Comparison of ENCODE assay signal across 9 mouse cellular contexts in the genomic region with DNA sequence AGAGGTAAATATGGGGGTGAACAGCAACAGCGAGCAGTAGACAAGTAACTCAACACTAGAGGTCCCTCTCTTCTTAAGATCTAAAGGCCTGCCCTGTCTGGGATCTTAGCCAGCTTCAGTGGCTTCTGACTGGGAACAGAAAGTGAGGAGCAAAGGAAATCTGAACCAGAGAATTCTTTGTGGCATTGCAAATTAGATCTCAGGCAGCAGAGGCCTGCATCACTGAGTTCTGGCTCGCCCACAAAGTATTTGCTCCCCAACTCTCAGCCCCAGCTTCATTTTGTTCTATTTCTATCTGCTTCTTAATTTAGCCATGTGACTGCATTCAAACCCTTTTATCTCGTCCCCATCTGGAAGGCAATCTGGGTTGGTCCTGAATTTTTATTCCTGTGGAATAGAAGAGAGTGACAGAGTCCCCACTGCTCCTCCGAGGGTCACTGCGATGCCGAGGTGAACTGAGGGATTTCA.
A peak's percentile ranks its signal among the peaks of the same experiment; 100 is the strongest.
DNase-seq lines count a peak whose midpoint lies in the region; ATAC-seq lines count a peak whose summit lies in the region.
"Had no signal": no experiment of that assay in that cellular context is flagged by ENCODE, and none has a peak within 500 bp of the region (broad histone marks: within the 10 kb centered on the region; RNA-seq: fewer than 3 reads in every experiment).

No protein-coding gene starts in this region.

- no peaks in the 10 kb centered on the region for H3K36me3 ChIP-seq in midbrain, embryonic 11.5 days (ENCODE audit: control insufficient read depth, insufficient read depth, low read length)
- no peaks in the 10 kb centered on the region for H3K36me3 ChIP-seq in midbrain, embryonic 10.5 days

- H3K4me2 ChIP-seq in midbrain, embryonic 11.5 days = no peak overlapping the region

- H3K9me3 ChIP-seq in midbrain, embryonic 11.5 days (ENCODE audit: control insufficient read depth, low read length) = no peaks in the 10 kb centered on the region
- no peaks in the 10 kb centered on the region for H3K9me3 ChIP-seq in midbrain, embryonic 10.5 days (replicated peaks)

- DNase-seq in midbrain, embryonic 11.5 days (ENCODE audit: low spot score, missing footprints) = no peak
- no peak for DNase-seq in midbrain, embryonic 10.5 days (ENCODE audit: low spot score)
- peak; percentile 59 to 74 for DNase-seq in cerebellum, adult 18-20 months
- peak; percentile 86 to 90 for DNase-seq in frontal cortex, adult 2 months (ENCODE audit: extremely low spot score in 1 of 2, low spot score in 1 of 2)
- DNase-seq in kidney, postnatal 14 days = peak; percentile 60
- peak; percentile 51 for DNase-seq in lung, postnatal 10 days
- no peak for DNase-seq in urinary bladder, postnatal 4 days (ENCODE audit: low spot score in 2 of 2)
- no peak for DNase-seq in spleen, postnatal 10 days (ENCODE audit: low spot score in 2 of 2)

- H3K27me3 ChIP-seq in midbrain, embryonic 11.5 days (ENCODE audit: control insufficient read depth, insufficient read depth, low read length) = no peaks in the 10 kb centered on the region
- no peaks in the 10 kb centered on the region for H3K27me3 ChIP-seq in midbrain, embryonic 10.5 days (ENCODE audit: low read depth, poor library complexity, severe bottlenecking)

- ATAC-seq in midbrain, embryonic 11.5 days (ENCODE audit: low FRiP score) = 0 out of 2 replicates have a peak, but pooled peaks have one; percentile 52

- WGBS in midbrain, embryonic 11.5 days = 70% methylated on average over 6 of the region's 6 CpGs
- 80% methylated on average over 6 of the region's 6 CpGs for WGBS in midbrain, embryonic 10.5 days

- no peaks in the 10 kb centered on the region for H3K4me1 ChIP-seq in midbrain, embryonic 11.5 days (ENCODE audit: control insufficient read depth, insufficient read depth, low read length)
- H3K4me1 ChIP-seq in midbrain, embryonic 10.5 days = no peaks in the 10 kb centered on the region

- no peak overlapping the region for H3K27ac ChIP-seq in midbrain, embryonic 11.5 days (ENCODE audit: low read depth, low read length)
- no peak overlapping the region for H3K27ac ChIP-seq in midbrain, embryonic 10.5 days (replicated peaks)
- H3K27ac ChIP-seq: macrophage had no signal

- H3K4me3 ChIP-seq in midbrain, embryonic 11.5 days (ENCODE audit: low read depth, low read length) = no peak overlapping the region
- H3K4me3 ChIP-seq in midbrain, embryonic 10.5 days = no peak overlapping the region

- H3K9ac ChIP-seq in midbrain, embryonic 11.5 days (ENCODE audit: low read length) = no peak overlapping the region

Comparison
In these comparisons a context has a peak if more than half of its experiments do, and no peak if none do; other contexts are left out.
1. DNase-seq: peak in cerebellum, adult 18-20 months (2 of 2), frontal cortex, adult 2 months (2 of 2), kidney, postnatal 14 days (single experiment) and lung, postnatal 10 days (single experiment); none in midbrain, embryonic 11.5 days (single experiment), midbrain, embryonic 10.5 days (single experiment), urinary bladder, postnatal 4 days (0 of 2) and spleen, postnatal 10 days (0 of 2).